Mouse (Mus musculus) lung, postnatal 25 days (tissue): Measurements from ENCODE around the gene Samd4b.

Experiments used
- DNase-seq: peaks from one replicate; pipeline ENCODE4 v3.0.0; 2022; ENCODE audit warnings: low spot score

The Samd4b gene

GRCm38 (mm10) chr7:28587644-28588043 is 10.3 kb downstream of the Samd4b start:
- DNase-seq, result no peak

GRCm38 (mm10) chr7:28586663-28587411 is 11.1 kb downstream of the Samd4b start:
- peak; percentile 61 for DNase-seq

GRCm38 (mm10) chr7:28585001-28585400 is 12.9 kb downstream of the Samd4b start:
- DNase-seq, result peak; percentile 57

- DNase-seq, result no peak
Measured at GRCm38 (mm10) chr7:28584468-28584867, 13.5 kb downstream of the Samd4b start.

- DNase-seq, result peak; percentile 51
Measured at GRCm38 (mm10) chr7:28583570-28584344, 14.2 kb downstream of the Samd4b start.

GRCm38 (mm10) chr7:28582841-28583240 is 15.1 kb downstream of the Samd4b start:
- DNase-seq, result no peak

GRCm38 (mm10) chr7:28581721-28582120 is 16.2 kb downstream of the Samd4b start:
- DNase-seq, result no peak

GRCm38 (mm10) chr7:28579826-28580225 is 18.1 kb downstream of the Samd4b start:
- DNase-seq, result no peak

- no peak for DNase-seq
Measured at GRCm38 (mm10) chr7:28578543-28579053, 19.3 kb downstream of the Samd4b start.

- DNase-seq, result peak; percentile 91
Measured at GRCm38 (mm10) chr7:28577826-28578542, 20.0 kb downstream of the Samd4b start.

- peak; percentile 88 for DNase-seq
Measured at GRCm38 (mm10) chr7:28576271-28576914, 21.6 kb downstream of the Samd4b start.

- DNase-seq, result no peak
Measured at GRCm38 (mm10) chr7:28575597-28575996, 22.3 kb downstream of the Samd4b start.

GRCm38 (mm10) chr7:28573236-28573635 is 24.7 kb downstream of the Samd4b start:
- DNase-seq, result no peak

- no peak for DNase-seq
Measured at GRCm38 (mm10) chr7:28572689-28573088, 25.3 kb downstream of the Samd4b start.

GRCm38 (mm10) chr7:28570982-28571682 is 26.8 kb downstream of the Samd4b start:
- peak; percentile 69 for DNase-seq

GRCm38 (mm10) chr7:28570291-28570981 is 27.5 kb downstream of the Samd4b start:
- peak; percentile 93 for DNase-seq

GRCm38 (mm10) chr7:28568253-28568652 is 29.7 kb downstream of the Samd4b start:
- DNase-seq, result peak; percentile 76

- DNase-seq, result no peak
Measured at GRCm38 (mm10) chr7:28567539-28567938, 30.4 kb downstream of the Samd4b start.

- DNase-seq, result no peak
Measured at GRCm38 (mm10) chr7:28565407-28565806, 32.5 kb downstream of the Samd4b start.

- DNase-seq, result no peak
Measured at GRCm38 (mm10) chr7:28562951-28563350, 35.0 kb downstream of the Samd4b start.

GRCm38 (mm10) chr7:28562371-28562770 is 35.6 kb downstream of the Samd4b start:
- no peak for DNase-seq
